Mouse (Mus musculus): Measurements from ENCODE around the gene Ndufv1.
A peak's percentile ranks its signal among the peaks of the same experiment; 100 is the strongest.
"Not testable (repeated sequence)": the region's sequence is repeated elsewhere in the genome, so short reads cannot be mapped to it uniquely, and the experiment has no call there.

The Ndufv1 gene

GRCm38 (mm10) chr19:4012432-4013022, at the start of gene Ndufv1:
Gene Ndufv1, minus strand, starts transcription at chr19:4012806.
- DNase-seq, result peak; percentile 99

DNA sequence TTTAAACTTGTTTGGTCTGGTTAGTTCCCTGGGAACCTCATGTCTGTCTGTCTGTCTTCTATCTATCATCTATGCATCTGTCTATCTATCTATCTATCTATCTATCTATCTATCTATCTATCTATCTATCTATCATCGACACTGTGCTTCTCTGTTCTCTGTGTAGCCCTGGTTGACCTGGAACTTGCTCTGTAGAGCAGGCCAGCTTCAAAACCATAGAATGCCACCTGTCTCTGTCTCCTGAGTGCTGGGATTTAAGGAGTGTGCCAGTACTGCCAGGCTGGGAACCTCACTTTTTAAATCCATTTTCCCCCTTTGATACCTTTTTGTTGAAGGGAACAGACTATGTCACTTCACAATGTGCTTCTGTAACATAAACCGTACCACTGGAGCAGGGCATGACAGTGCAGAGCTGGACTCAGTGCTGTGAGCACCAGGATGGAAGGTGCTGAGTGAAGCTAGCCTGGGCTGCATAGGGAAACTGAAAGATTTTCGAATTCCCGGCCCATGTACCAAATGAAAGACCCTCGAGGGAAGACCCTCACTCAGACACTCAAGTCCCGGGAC, 48.4 kb upstream of the Ndufv1 start:
- no peak for DNase-seq

DNA sequence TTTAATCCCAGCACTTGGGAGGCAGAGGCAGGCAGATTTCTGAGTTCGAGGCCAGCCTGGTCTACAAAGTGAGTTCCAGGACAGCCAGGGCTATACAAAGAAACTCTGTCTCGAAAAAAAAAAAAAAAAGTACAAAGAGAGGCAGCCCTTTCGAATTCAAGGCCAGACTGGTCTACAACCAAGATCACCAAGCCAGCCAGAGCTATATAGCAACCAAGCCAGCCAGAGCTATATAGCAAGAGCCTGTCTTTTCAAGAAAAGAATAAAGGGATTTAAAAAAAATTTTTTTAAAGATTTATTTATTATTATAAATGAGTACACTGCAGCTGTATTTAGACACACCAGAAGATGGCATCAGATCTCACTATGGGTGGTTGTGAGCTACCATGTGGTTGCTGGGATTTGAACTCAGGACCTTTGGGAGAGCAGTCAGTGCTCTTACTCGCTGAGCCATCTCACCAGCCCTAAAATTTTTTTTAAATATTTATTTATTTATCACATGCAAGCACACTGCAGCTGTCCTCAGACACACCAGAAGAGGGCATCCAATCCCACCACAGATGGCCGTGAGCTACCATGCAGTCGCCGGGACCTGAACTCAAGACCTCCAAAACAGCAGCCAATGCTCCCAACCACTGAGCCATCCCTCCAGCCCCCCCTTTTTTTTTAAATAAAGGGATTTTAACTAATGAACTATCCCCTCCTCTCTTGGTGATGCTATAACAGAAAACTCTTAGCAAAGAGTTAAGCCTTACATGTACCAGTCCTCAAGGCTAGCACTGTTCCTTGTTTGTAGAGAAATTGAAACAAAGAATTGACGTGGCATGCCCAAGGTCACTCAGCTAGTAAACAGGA, 47.7 kb upstream of the Ndufv1 start:
- not testable (repeated sequence) for DNase-seq

- peak in 1 of 2 experiments; percentile 34 for DNase-seq
These were observed 46.6 kb upstream of the Ndufv1 start, which contains the start of gene Gstp3 for GRCm38 (mm10) chr19:4059069-4059740. Gene Gstp3, minus strand, starts transcription at chr19:4059569.

DNA sequence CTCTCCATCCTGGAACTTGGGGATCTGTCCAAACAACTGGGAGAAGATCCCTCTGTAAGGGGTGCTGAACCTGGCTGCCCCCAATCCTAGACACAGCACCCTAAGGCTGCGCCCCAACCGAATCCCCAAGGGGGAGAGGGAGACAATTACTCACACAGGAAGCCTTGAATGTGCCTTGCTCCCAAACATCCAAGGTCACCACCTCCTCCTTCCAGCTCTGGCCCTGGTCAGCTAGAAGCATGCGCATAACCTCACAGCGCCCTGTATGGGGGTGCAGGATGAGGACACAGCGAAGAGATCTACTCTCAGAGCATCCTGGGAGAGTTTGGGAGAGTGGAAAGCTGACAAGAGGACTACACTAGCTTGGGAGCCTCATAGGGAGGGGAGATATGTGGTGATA, 46.0 kb upstream of the Ndufv1 start:
- no peak for DNase-seq

GRCm38 (mm10) chr19:4057962-4058361, 45.4 kb upstream of the Ndufv1 start:
- no peak for DNase-seq

DNA sequence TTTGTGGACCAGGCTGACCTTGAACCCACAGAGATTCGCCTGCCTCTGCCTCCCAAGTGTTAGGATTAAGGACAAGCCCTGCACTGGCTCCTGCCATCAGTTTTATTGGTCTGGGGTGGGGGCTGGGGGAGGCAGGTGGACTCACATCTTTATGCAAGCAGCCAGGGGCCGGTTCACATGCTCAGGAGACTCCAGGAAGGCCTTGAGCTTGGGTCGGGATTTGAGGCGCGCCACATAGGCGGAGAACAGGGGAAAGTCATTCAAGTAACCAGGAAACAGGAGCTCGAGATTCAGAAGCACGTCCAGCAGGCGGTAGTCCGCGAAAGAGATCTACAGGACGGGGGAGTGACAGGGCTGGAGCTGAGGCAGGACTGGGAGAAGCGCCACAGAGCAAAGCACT, 44.8 kb upstream of the Ndufv1 start:
- DNase-seq, result no peak

DNA sequence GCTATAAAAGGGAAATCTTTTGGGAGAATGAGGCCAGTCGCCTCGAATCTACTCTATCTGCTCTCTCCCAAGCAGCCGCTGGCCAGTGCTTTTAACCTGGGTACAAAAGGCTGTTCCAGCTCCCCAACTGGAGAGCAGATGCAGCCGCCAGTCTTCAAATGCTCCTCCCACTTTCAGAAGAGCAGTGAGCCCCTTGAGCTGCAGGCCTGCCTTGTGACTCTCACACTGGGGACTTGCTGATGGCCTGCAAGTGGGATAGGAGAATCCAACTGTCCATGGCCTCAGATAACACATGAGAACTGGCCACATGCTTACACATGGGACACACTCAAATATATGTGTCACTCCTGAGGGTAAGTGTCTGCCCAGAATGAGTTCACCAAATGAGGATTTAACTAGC, 44.1 kb upstream of the Ndufv1 start:
- DNase-seq, result peak in 1 of 2 experiments; percentile 58

DNA sequence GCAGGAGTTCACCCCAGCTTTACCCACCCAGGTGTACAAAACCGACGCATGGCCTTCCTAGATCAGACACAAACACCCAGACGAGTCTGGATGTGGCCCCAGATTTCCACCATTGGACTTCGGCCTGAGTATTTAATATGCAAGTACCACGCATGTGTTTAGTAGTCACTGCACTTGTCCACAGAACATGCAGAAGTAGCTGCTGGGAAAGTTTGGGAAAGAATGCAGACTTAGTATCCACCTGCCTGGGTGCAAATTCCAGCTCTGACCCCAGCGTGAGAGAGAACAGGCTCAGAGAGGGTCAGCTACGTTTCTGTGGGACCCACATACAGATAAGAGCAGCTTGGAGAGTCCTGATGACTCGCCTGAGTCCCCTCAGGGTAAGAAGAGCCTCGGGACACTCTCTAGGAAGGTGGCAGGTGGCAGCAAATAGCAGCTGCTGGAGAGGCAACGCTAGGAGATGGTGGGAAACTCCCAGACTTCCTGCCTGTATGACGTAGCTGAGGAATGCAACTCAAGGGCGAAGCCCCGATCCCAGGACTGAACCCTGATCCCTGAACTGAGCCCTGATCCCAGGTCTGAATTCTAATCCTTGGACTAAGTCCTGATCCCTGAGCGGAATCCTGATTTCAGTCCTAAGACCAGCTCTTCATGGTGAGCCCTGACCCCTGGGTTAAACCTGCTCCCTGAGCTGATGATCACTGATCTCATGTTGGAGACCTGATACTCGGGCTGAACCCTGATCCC, 43.5 kb upstream of the Ndufv1 start:
- peak; percentile 45 to 63 for DNase-seq

- DNase-seq, result peak; percentile 82 to 85
These were observed 42.8 kb upstream of the Ndufv1 start for GRCm38 (mm10) chr19:4055216-4055946.

DNA sequence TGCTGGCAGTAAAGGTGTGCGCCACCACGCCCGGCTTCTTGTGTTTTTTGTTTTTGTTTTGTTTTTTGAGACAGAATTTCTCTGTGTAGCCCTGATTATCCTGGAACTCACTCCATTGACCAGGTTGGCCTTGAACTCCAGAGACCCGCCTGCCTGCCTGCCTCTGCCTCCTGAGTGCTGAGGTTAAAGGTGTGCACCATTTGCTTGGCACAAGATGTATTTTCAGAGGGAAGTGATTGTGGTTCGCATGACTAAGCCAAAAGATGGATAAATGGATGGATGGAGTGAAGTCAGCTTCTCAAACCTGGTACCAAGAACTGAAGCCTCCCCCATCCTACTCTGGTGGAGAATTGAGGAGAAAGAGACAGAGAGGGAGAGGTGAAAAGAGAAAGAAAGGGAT, 42.0 kb upstream of the Ndufv1 start:
- DNase-seq, result no peak

- DNase-seq, result no peak
These were observed 40.0 kb upstream of the Ndufv1 start for GRCm38 (mm10) chr19:4052516-4053030.

GRCm38 (mm10) chr19:4051741-4052515, 39.3 kb upstream of the Ndufv1 start:
- peak; percentile 76 to 90 for DNase-seq

DNA sequence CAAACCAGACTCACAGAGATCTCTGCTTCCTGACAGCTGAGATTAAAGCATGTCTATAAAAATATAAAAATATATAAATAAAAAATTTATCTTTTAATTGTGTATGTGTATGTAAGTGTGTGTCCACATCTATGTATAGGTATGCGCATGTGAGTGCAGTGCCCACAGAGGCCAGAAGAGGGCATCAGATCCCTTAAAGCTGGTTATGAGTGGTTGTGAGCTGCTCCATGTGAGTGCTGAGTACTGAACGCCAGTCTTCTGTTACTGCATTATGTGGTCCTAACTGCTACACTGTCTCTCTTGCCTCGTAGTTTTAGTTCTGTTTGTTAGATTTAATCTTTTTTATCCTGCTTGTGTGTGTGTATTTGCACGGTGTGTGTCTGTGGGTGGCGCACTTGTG, 38.4 kb upstream of the Ndufv1 start:
- DNase-seq, result peak in 1 of 2 experiments; percentile 36

DNA sequence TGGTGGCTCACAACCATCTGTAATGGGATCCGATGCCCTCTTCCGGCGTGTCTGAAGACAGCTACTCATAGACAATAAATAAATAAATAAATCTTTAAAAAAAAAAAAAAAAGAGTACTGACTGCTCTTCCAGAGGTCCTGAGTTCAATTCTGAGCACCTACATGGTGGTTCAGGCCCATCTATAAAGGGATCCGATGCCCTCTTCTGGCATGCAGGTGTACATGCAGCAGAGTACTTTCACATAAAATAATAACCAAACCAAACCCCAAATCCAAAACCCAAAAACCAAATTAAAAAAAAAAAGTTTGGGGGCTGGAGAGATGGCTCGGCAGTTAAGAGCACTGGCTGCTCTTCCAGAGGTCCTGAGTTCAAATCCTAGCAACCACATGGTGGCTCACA, 36.5 kb upstream of the Ndufv1 start:
- not testable (repeated sequence) for DNase-seq

DNA sequence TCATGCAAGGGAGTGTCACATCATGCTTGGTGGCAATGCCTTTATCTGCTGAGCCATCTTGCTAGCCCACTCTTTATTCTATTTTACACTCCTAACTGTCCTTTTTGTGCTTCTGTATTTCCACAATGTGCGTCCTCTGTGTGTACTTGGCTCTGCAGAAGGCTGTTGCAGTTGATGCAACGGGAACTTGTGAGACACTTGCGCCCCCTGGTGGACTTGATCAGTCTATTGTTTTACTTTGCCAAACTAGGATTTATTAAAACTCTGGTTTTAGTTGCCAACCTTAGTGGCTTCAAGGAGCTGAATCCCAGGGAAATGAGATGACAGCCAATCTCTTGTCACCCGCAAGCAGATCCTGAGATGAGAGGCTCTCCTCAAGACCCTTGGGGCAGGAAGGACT, 35.3 kb upstream of the Ndufv1 start:
- peak; percentile 81 to 96 for DNase-seq

DNA sequence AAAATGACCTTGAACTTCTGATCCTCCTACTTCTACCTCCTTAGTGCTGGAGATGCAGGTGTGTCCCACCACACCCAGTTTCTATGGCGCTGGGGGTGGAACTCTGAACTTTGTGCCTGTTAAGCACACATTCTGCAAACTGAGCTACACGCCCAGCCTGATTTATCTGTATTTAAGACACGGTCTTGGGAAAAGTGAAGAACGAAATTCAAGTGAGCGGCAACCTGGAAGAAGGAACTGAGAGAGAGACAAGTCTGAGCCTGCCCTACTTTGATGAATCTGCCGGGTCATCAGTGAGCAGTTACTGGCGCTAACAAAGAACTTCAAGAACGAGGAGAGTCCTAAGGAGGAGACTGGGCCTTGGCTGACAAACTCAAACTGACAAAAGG, 34.3 kb upstream of the Ndufv1 start:
- DNase-seq, result peak in 1 of 2 experiments; percentile 30

GRCm38 (mm10) chr19:4045966-4046865, 33.6 kb upstream of the Ndufv1 start, which contains the start of gene Gstp2:
Gene Gstp2, minus strand, starts transcription at chr19:4046023.
- DNase-seq, result peak; percentile 88 to 89

- not testable (repeated sequence) for DNase-seq
These were observed 31.5 kb upstream of the Ndufv1 start for GRCm38 (mm10) chr19:4044109-4044508.
